Mouse (Mus musculus) right cerebral cortex, postnatal 4 days (tissue): ENCODE measurements at regions not wholly inside any gene's neighbourhood (a gene's known extent, or its start where the extent isn't known, plus 50 kb on each side); places are given as distances from the start of the nearest gene placed in this dataset.

Experiments used
- DNase-seq: peaks from one replicate; pipeline ENCODE4 v3.0.0-alpha.2; 2022

GRCm38 (mm10) chr2:98439532-98439931, 222.5 kb upstream of the Gm10801 start:
- peak; percentile 19 for DNase-seq

DNA sequence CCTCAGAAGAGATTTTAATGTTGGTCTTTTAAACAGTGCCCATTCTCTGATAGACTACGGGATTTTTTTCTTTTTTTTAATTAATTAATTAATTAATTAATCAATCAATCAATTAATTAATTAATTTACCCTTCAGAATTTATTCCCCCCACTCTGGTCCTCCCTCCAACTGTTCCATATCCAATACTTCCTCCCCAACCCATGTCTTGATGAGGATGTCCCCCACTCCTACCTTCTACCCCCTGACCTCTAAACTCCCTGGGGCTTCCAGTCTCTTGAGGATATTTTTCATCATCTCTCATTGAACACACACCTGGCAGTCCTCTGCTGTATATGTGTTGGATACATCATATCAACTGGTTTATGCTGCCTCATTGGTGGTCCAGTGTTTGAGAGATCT, 180.5 kb upstream of the Gm10801 start:
- DNase-seq, result no peak
